Mouse (Mus musculus) right cerebral cortex, postnatal 25 days (tissue): Measurements from ENCODE around the gene Grifin.

Experiments used
- DNase-seq: peaks from one replicate; pipeline ENCODE4 v3.0.0; 2022

Gene Grifin

GRCm38 (mm10) chr5:140542811-140543575, 21.9 kb downstream of the Grifin start:
- DNase-seq = peak; percentile 58

DNA sequence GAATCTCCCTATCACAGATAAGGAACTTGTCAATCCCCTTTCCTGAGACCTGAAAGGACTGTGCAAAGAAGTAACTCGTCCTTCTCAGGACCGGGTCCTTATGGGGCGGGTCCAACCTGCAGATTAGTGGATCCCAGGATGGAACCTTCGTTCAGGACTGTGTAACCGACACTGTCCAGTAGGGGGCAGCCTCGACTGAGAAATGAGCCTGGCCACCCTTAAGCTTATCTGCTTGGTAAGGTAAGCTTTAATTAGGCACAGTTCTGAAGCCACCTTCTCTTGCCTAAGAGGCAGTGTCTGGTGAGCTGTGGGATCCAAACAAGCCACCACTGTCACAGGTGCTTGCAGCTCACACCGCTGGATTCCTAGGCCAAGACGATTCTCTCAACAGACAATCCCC, 24.8 kb downstream of the Grifin start:
- DNase-seq = peak; percentile 67

- DNase-seq = no peak
Observed at GRCm38 (mm10) chr5:140538111-140538683, 26.7 kb downstream of the Grifin start.

DNA sequence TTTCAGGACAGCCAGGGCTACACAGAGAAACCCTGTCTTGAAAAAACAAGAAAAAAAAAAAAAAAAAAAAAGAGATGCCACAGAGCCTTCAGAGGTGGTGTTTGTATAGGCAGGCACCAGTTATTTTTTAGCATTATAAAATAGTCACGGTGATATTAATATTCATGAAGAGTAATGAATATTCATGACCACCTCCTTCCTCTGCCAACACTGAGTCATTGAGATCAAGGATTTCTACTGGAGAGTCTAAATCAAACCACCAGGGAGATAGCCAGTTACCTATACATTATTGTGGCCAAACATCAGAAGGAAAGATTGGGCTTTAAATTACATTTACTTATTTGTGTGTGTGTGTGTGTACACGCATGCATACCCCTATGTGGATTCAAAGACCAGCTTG, 38.1 kb downstream of the Grifin start:
- no peak for DNase-seq

GRCm38 (mm10) chr5:140521196-140521595, 43.7 kb downstream of the Grifin start:
- DNase-seq = no peak

GRCm38 (mm10) chr5:140517921-140518230, 47.0 kb downstream of the Grifin start:
- no peak for DNase-seq

- no peak for DNase-seq
Observed at GRCm38 (mm10) chr5:140517159-140517920, 47.5 kb downstream of the Grifin start.

- DNase-seq = no peak
Observed at GRCm38 (mm10) chr5:140514799-140515486, 49.9 kb downstream of the Grifin start.

DNA sequence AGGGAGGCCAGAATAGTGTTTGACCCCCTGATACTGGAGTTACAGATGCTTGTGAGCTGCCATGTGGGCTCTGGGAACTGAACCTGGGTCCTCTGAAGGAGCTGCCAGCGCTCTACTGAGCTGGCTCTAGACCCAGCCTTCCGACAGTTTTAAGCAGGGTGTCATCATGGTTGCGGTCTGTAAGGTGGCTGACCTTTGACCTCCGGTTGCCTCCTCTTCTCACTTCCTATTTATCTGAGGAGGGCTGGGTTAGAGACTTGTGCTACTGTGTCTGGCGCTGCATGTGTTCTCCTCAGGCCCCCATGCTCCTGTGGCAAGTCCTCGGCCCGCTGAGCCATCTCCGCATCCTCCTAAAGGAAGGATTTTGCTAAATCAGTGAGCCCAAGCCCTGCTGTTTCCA, 51.0 kb downstream of the Grifin start:
- DNase-seq = no peak
